Mouse (Mus musculus) cerebellum, adult 2 months (tissue): ENCODE data around the gene Itsn2. TPM values are rescaled to one million over a fixed set of nuclear protein-coding genes. Genes with fewer than 3 reads are reported as not detected.

Source experiments
- DNase-seq, 2 experiments: peaks; one replicate each; pipeline ENCODE4 v3.0.0; 2021
- H3K27ac ChIP-seq: fragments of 200-500 bp; 2 replicates; pipeline ENCODE4 v1.5.1; 2012; ENCODE audit warnings: low read length, control low read depth, inconsistent platforms; ENCODE audit not compliant: insufficient read depth
- H3K27me3 ChIP-seq: fragments of 200-500 bp; 2 replicates; pipeline ENCODE4 v1.6.1; 2012; ENCODE audit warnings: inconsistent platforms, mild to moderate bottlenecking, low read length, moderate library complexity; ENCODE audit not compliant: control insufficient read depth, insufficient read depth
- H3K4me1 ChIP-seq: fragments of 200-500 bp; 2 replicates; pipeline ENCODE4 v1.6.1; 2011; ENCODE audit warnings: low read length; ENCODE audit not compliant: control insufficient read depth, insufficient read depth
- H3K4me3 ChIP-seq: fragments of 200-500 bp; replicated peaks from 2 replicates; pipeline ENCODE3; 2011; ENCODE audit warnings: mild to moderate bottlenecking, low read depth, low read length, control low read depth; ENCODE audit not compliant: insufficient read depth
- CTCF ChIP-seq: fragments of 200-500 bp; IDR thresholded peaks from 2 replicates; pipeline ENCODE4 v1.5.1; 2011; ENCODE audit warnings: low read depth, mild to moderate bottlenecking, control low read depth, low read length, moderate library complexity, borderline replicate concordance; ENCODE audit not compliant: insufficient read depth
- POLR2A ChIP-seq: fragments of 200-500 bp; IDR thresholded peaks from 2 replicates; pipeline ENCODE4 v1.6.1; 2011; ENCODE audit warnings: low read length, control low read depth, borderline replicate concordance; ENCODE audit not compliant: insufficient read depth
- WGBS: fragments of 180-500 bp; shearing (Covaris S2); methylation state at CpG from one replicate; pipeline ENCODE4 v1.1.7; 2018; 5-methylcytosine and 5-hydroxymethylcytosine counted together
- polyA plus RNA-seq: library from polyadenylated mRNA; depleted of rRNA; stranded (reverse); fragments of >200 nt; gene quantifications from 2 replicates; pipeline ENCODE4 v1.2.3, GENCODE M21; 2012

The Itsn2 gene
- polyA plus RNA-seq, 1 experiment = 27.5 TPM

GRCm38 (mm10) chr12:4587846-4588245 is 4.6 kb upstream of the Itsn2 start:
- TF ChIP-seq POLR2A (no peak), CTCF (no peak)
- WGBS = 81% methylated on average over 2 of the region's 2 CpGs
- Histone ChIP-seq H3K27me3 (no peaks in the 10 kb centered on the region), H3K4me1 (no peaks in the 10 kb centered on the region), H3K4me3 (no peak overlapping the region), H3K27ac (no peak overlapping the region)
- DNase-seq = no peak

- no peaks in the 10 kb centered on the region for H3K27me3 ChIP-seq
- DNase-seq = peak; percentile 34 to 67
- no peak overlapping the region for H3K4me3 ChIP-seq
- no peak for TF ChIP-seq POLR2A
- no peak for TF ChIP-seq CTCF
- WGBS = 12% methylated on average over 3 of the region's 3 CpGs
- H3K4me1 ChIP-seq = no peaks in the 10 kb centered on the region
- H3K27ac ChIP-seq = no peak overlapping the region
Observed at GRCm38 (mm10) chr12:4588603-4589002, 3.8 kb upstream of the Itsn2 start.

DNA sequence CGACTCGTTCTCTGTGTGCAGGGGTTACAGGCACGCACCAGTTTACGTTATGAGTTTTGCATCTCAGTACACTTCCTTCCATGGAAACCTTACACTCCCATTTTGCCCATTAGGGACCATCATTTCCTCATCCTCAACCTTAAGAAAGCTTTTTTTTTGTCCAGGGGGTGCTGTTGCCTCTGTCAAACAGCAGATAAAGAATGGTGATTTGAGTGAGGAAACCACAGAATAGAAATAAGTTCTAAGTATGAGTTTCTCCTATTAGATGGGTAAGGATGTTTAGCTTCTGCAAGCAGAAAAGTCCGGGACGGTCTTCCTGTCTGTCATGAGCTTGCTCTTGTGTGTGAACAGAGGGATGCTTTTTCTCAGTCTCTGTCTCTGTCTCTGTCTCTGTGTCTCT is 413 bp upstream of the Itsn2 start:
- Histone ChIP-seq H3K4me3 (no peak overlapping the region), H3K4me1 (no peaks in the 10 kb centered on the region), H3K27ac (no peak overlapping the region), H3K27me3 (no peaks in the 10 kb centered on the region)
- TF ChIP-seq CTCF (no peak), POLR2A (no peak)
- 76% methylated on average over 6 of the region's 6 CpGs for WGBS
- no peak for DNase-seq

DNA sequence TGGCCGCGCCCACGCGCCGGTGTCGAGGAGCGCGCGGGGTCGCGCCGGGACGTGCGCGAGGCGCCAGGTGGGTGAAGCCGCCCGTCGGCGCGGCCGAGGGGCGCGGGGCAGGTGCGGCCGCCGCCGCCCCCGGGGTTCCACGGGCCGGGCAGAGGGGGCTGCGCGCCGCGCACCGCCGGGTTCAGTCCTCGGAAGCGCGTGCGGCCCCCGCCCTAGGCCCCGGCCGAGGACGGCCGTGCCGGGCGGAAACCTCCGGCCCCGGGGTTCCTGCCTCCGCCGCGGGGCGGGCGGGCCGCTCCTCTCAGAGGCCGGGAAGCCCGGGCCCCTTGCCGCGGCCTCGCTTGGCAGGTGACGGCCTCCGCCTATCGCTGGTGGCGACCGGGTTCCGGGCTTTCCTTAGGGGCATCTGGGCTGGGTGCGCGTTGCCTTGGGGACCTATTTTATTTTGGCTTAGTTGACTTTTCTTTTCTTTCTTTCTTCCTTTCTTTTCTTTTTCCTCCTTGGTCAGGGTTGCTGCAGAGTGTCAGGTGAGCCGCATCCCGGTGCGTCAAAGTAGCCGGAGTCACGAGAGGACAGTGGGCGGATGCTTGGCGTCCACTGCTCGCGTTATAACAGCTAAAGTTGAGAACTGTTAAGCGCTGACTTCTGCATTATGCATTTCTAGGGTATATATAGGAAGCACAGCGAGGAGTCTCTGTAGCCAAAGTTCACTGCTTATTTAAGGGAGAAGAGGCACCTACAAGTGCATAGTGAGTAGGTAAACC is 910 bp downstream of the Itsn2 start:
- peak; percentile 45 to 61 for DNase-seq
- Histone ChIP-seq H3K27me3 (no peaks in the 10 kb centered on the region), H3K4me1 (no peaks in the 10 kb centered on the region), H3K4me3 (peak overlapping the region; percentile 75), H3K27ac (peak overlapping the region; percentile 34; the same call in 1 of the 2 replicates)
- no peak for TF ChIP-seq POLR2A
- no peak for TF ChIP-seq CTCF
- under 1% methylated on average over 79 of the region's 80 CpGs for WGBS

DNA sequence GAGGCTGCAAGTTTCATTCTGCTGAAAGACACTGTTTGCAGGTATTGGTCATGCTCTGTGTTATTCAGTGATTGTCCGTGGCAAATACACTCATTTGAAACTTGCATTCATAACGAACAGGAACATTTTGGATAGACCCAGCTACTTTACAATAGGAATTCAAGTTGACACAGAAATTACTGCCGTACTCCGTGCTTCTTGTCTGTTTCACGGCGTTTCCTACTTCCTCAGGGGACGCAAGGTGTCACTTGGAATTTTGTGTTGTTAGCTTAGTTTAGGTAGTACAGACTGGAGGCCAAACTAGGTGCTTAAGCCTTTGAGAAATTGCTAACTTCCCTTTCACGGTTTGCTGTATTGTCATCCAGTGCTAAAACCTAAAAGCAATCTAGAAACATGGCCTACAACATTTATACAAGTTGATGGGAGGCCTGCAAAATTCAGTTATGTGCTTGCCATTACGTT is 1.5 kb downstream of the Itsn2 start:
- Histone ChIP-seq H3K4me1 (no peaks in the 10 kb centered on the region), H3K27ac (no peak overlapping the region), H3K4me3 (peak overlapping the region; percentile 75), H3K27me3 (no peaks in the 10 kb centered on the region)
- no peak for DNase-seq
- TF ChIP-seq CTCF = no peak
- no peak for TF ChIP-seq POLR2A
- WGBS = 64% methylated on average over 9 of the region's 9 CpGs

DNA sequence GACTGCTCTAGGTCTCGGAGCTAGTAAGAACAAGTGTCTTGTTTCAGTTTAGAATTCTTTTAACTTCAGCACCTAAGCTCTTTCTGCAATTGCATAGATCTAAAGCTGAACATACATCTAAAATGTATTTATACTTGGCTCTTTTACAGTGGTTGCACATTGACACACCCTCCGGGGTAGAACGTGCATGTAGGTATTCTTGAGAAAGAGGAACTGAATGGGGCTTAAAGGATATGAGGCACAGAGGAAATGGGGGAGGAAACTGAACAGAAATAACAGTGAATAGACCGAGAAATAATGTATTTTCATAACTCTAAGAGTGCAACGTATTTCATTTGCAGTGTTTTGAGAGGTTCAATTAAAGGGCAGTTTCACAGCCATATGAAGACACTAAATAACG is 2.6 kb downstream of the Itsn2 start:
- WGBS = 87% methylated on average over 6 of the region's 6 CpGs
- Histone ChIP-seq H3K27ac (no peak overlapping the region), H3K4me3 (no peak overlapping the region), H3K27me3 (no peaks in the 10 kb centered on the region), H3K4me1 (no peaks in the 10 kb centered on the region)
- no peak for DNase-seq
- TF ChIP-seq POLR2A (no peak), CTCF (no peak)

- 76% methylated on average over 8 of the region's 8 CpGs for WGBS
- TF ChIP-seq CTCF = no peak
- TF ChIP-seq POLR2A = no peak
- DNase-seq = no peak
- Histone ChIP-seq H3K27ac (no peak overlapping the region), H3K4me3 (no peak overlapping the region), H3K27me3 (no peaks in the 10 kb centered on the region), H3K4me1 (no peaks in the 10 kb centered on the region)
Observed at GRCm38 (mm10) chr12:4598666-4599428, 6.4 kb downstream of the Itsn2 start.
